Mouse (Mus musculus): ENCODE results near the gene Cd300a. TPM values are rescaled to one million over a fixed set of nuclear protein-coding genes. Genes with fewer than 3 reads are reported as not detected.
"Not testable (repeated sequence)": the region's sequence is repeated elsewhere in the genome, so short reads cannot be mapped to it uniquely, and the experiment has no call there.

Cd300a gene
- total RNA-seq, 2 experiments from 2014 or later, result 1.6 to 1.8 TPM

DNA sequence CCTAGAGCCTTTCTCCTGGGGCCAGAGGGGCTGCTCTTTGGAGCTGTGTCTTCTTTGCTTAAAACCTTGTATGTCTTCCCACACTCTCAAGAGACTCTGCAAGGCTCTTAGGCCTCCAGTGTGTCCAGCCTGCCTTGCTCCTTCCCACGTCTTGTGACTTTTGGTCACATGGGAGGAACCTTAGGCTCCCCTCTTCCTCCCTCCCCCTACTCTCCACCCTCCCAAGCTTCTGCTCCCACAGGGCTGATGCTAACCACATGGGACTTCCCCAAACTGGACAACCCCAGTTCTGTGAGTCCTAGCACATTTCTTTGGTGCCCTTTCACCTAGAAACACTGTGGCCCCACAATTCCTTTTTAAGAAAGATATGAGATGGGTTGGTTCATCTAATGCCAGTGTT lies 8.2 kb downstream of the Cd300a start:
- DNase-seq, result no peak
- intact Hi-C loops (cut with DNase I), result no loop called here

DNA sequence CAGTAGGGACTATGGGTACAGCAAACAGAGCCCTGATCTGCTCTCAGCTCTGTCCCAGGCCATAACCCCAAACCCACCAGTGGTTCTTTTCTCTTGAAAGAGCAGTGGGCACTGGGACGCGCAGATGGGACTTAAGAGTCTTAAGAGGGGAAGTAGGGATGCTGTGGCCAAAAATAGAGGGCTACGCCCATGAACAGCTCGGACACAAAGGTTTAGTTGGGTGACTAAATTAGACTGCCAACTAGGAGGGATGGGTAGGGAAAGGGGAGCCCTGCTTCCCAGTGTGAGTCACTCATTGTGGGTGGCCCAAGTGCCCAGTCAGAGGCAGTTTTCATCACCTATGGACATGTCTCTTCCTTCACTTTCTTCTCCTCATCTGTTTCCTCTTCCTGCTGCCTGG lies 13.4 kb downstream of the Cd300a start:
- intact Hi-C loops (cut with DNase I), result no loop called here
- no peak for DNase-seq

GRCm38 (mm10) chr11:114907567-114907966 lies 17.7 kb downstream of the Cd300a start:
- DNase-seq, result no peak
- intact Hi-C loops (cut with DNase I), result loop anchor here (2.0 kb wide), 1 partner anchor 23 kb away; no protein-coding TSS in a partner anchor

DNA sequence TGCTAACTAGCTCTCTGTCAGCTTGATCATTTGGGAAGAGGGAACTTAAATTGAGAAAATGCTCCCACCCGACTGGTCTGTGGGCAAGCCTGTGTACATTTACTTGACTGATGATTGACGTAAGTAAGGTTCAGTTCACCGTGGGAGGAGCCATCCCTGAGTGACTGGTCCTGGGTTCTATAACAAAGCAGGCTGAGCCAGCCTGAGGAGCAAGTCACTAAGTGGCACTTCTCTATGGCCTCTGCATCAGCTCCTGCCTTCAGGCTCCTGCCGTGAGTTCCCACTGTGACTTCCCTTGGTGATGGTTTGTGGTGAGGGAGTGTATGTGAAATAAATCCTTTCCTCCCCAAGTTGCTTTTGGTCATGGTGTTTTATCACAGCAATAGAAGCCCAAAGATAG lies 18.2 kb downstream of the Cd300a start:
- intact Hi-C loops (cut with DNase I), result no loop called here
- no peak for DNase-seq

- DNase-seq; intact Hi-C loops (cut with DNase I): not testable (repeated sequence)
Observed at GRCm38 (mm10) chr11:114909538-114909937, 19.7 kb downstream of the Cd300a start.

DNA sequence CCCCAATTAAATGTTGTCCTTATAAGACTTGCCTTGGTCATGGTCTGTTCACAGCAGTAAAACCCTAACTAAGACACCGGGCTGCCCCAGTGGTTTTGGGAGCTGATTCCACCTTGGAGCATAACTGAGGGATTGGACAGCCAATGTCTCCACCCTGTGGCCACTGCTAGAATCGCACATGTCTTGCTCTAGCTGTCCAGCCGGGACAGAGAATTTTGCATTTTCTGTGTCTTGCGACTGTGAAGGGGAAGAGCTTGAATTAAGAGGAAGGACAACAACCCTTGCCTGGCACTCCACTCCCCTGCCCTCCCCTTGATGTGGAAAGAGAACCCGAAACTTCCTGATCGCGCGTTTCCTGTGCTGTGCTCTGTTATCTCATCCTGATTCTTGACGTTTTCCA lies 23.0 kb downstream of the Cd300a start:
- DNase-seq, result peak; percentile 78 to 81
- intact Hi-C loops (cut with DNase I), result loop anchor here (2.0 to 5.0 kb wide), 3 partner anchors 32 to 241 kb away; no protein-coding TSS in a partner anchor

GRCm38 (mm10) chr11:114914978-114915377 lies 25.1 kb downstream of the Cd300a start:
- intact Hi-C loops (cut with DNase I), result loop anchor here (5.0 kb wide), 1 partner anchor 243 kb away; no protein-coding TSS in a partner anchor
- DNase-seq, result no peak

DNA sequence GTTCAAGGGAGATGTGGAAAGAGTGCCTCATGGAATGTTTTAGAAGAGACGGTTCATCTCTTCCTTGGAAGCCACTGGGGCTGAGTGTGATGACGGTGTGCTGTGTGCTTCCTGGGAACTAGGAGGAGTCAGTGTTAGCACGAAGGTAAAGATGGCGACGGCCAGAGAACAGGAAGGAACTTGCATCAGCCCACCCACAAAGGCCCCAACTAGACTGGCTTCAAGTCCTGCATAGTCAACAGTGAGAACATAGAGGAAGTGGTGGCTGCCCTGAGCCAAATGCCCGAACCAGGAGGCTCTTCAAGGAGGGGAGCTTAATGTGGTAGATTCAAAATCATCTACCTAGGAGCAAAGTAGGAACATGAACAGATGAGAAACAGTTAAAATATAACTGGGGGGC lies 27.3 kb downstream of the Cd300a start:
- intact Hi-C loops (cut with DNase I), result no loop called here
- no peak for DNase-seq

DNA sequence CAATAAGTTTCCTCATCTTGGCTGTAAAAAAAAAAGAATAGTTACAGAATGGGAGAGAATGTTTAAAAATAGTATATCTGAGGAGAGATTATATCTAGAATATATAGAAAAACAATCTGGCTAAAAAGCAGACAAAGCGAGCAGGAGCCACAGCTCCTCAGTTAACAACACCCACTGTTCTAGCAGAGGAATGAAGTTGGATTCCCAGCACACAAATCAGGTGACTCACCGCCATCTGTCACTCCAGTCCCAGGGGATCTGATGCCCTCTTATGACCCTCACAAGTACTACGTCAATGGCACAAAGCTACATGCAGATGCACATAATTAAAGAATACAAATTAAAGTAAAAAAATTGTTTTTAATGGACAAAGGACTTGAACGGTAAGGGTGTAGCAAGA lies 32.6 kb downstream of the Cd300a start:
- DNase-seq, result no peak
- intact Hi-C loops (cut with DNase I), result no loop called here

GRCm38 (mm10) chr11:114923961-114924360 lies 34.1 kb downstream of the Cd300a start:
- no peak for DNase-seq
- intact Hi-C loops (cut with DNase I), result no loop called here

DNA sequence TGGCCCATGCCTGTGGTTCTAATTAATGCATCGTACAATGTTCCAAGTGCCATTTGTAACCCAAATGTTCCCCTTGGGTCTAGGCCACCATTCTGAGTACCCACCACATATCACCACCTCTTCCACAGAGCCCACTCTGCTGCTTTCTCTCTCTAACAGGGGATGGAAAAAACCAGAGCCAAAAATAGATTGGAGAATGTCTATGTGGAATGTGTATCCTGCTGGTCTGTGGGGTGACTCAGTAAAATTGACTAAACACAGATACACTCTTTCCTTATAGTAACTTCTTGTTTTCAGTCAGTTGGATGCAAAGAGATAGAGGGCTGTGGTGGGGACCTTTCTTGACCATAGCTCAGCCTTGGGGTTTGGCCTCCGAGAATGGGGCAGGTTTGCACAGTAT lies 39.7 kb downstream of the Cd300a start:
- intact Hi-C loops (cut with DNase I), result no loop called here
- no peak for DNase-seq

- intact Hi-C loops (cut with DNase I), result no loop called here
- DNase-seq, result no peak
Observed at GRCm38 (mm10) chr11:114931041-114931440, 41.2 kb downstream of the Cd300a start.

DNA sequence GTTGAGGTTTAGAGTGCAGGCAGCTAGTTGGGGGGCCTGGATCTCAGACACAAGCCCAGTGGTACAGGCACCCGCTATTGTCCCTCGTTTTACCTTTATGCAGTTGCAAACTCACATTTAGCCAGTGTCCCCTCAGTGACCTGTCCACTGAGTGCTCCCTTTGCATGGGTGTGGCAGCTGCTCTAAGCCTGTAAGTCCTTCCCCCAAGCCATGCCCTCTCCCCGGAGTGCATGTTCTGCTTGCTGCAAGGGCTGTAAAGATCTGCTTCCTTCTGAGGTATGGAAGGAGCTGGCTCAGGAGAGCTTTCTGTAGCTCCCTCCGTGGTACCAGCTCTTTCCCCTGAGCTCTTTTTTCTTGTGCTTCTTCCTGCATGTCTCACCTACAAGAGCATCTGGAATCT lies 43.8 kb downstream of the Cd300a start:
- DNase-seq, result no peak
- intact Hi-C loops (cut with DNase I), result no loop called here

- intact Hi-C loops (cut with DNase I), result no loop called here
Observed at GRCm38 (mm10) chr11:114934144-114934543, 44.3 kb downstream of the Cd300a start, which contains the start of gene Cd300lb. Gene Cd300lb, minus strand, starts transcription at chr11:114934386.

More at GRCm38 (mm10) chr11:114934144-114934543, 44.3 kb downstream of the Cd300a start, which contains the start of gene Cd300lb:
- no peak for DNase-seq

Other genes starting within 250 kb of the Cd300a start
- gene Rpl38, start 221.5 kb upstream of the Cd300a start, total RNA-seq (2021), result 100 to 1,000 TPM; 567 to 618 TPM
- 1 to 10 TPM; 4.2 to 5.3 TPM for gene Ttyh2, start 214.6 kb upstream of the Cd300a start, total RNA-seq (2021)
- gene Dnaic2, start 162.6 kb upstream of the Cd300a start, total RNA-seq (2021), result under 1 TPM; 0.08 to 0.17 TPM
- under 1 TPM in 1 of 2 experiments, not detected in 1; 0.35 TPM for gene Kif19a, start 124.7 kb upstream of the Cd300a start, total RNA-seq (2021)
- not detected for gene Btbd17, start 94.1 kb upstream of the Cd300a start, total RNA-seq (2021)
- gene Gpr142, start 91.1 kb upstream of the Cd300a start, total RNA-seq (2021), result not detected
- 10 to 100 TPM; 10.2 to 11.2 TPM for gene Gprc5c, start 38.9 kb upstream of the Cd300a start, total RNA-seq (2021)
- 1 to 10 TPM in 1 of 2 experiments, under 1 TPM in 1; 0.75 to 1.7 TPM for gene Cd300lb, start 44.3 kb downstream of the Cd300a start, total RNA-seq (2021)
- gene Cd300c, start 79.1 kb downstream of the Cd300a start, total RNA-seq (2021), result not detected
- 1 to 10 TPM; 1.5 to 1.6 TPM for gene Cd300ld, start 99.9 kb downstream of the Cd300a start, total RNA-seq (2021)
- 1 to 10 TPM; 2.4 to 3.4 TPM for gene Cd300c2, start 111.8 kb downstream of the Cd300a start, total RNA-seq (2021)
- gene Cd300ld2, start 126.2 kb downstream of the Cd300a start, total RNA-seq (2021), result not detected
- gene Cd300ld4, start 137.0 kb downstream of the Cd300a start, total RNA-seq (2021), result not detected
- 1 to 10 TPM; 5.5 to 7.7 TPM for gene Cd300ld5, start 147.7 kb downstream of the Cd300a start, total RNA-seq (2021)
- 10 to 100 TPM in 1 of 2 experiments, 1 to 10 TPM in 1; 8.3 to 10.1 TPM for gene Cd300ld3, start 158.4 kb downstream of the Cd300a start, total RNA-seq (2021)
- under 1 TPM; 0.22 to 0.49 TPM for gene Cd300e, start 172.1 kb downstream of the Cd300a start, total RNA-seq (2021)
- under 1 TPM; 0.54 to 0.72 TPM for gene Rab37, start 201.4 kb downstream of the Cd300a start, total RNA-seq (2021)
- gene Cd300lf, start 244.0 kb downstream of the Cd300a start, total RNA-seq (2021), result under 1 TPM; 0.08 to 0.33 TPM

Data from heart, postnatal 36 days (tissue).